Mouse (Mus musculus) hindbrain, embryonic 16.5 days (tissue): ENCODE data around the gene Spata21. TPM values are rescaled to one million over a fixed set of nuclear protein-coding genes. Genes with fewer than 3 reads are reported as not detected.
A peak's percentile ranks its signal among the peaks of the same experiment; 100 is the strongest.

ENCODE experiments used
- ATAC-seq: fragments of 200-750 bp; cut with Nextera tagmentation; 2 replicates; pipeline ENCODE4 v1.8.0; 2017; ENCODE audit warnings: moderate TSS enrichment, moderate library complexity
- H3K27ac ChIP-seq: fragments of 300-500 bp; sonication (generic); 2 replicates; pipeline ENCODE4 v1.5.1; 2014; ENCODE audit warnings: low read depth, mild to moderate bottlenecking, control low read depth, low read length, moderate library complexity
- H3K27me3 ChIP-seq: fragments of 300-500 bp; sonication (generic); replicated peaks from 2 replicates; pipeline ENCODE4 v1.6.1; 2014; ENCODE audit warnings: low read length; ENCODE audit not compliant: control insufficient read depth, insufficient read depth
- H3K36me3 ChIP-seq: fragments of 300-500 bp; sonication (generic); 2 replicates; pipeline ENCODE4 v1.6.1; 2014; ENCODE audit warnings: mild to moderate bottlenecking, low read length, moderate library complexity, mixed read lengths; ENCODE audit not compliant: control insufficient read depth, insufficient read depth
- H3K4me1 ChIP-seq: fragments of 300-500 bp; sonication (generic); 2 replicates; pipeline ENCODE4 v1.6.1; 2014; ENCODE audit warnings: low read depth, low read length; ENCODE audit not compliant: control insufficient read depth, insufficient read depth
- H3K4me2 ChIP-seq: fragments of 300-500 bp; sonication (generic); 2 replicates; pipeline ENCODE4 v1.6.1; 2014; ENCODE audit warnings: mild to moderate bottlenecking, low read length, control low read depth, moderate library complexity
- H3K4me3 ChIP-seq: fragments of 300-500 bp; sonication (generic); 2 replicates; pipeline ENCODE4 v1.5.1; 2014; ENCODE audit warnings: mild to moderate bottlenecking, low read length, control low read depth, moderate library complexity
- H3K9ac ChIP-seq: fragments of 300-500 bp; sonication (generic); 2 replicates; pipeline ENCODE4 v1.6.1; 2014; ENCODE audit warnings: low read depth, mild to moderate bottlenecking, control low read depth, low read length, moderate library complexity
- H3K9me3 ChIP-seq: fragments of 300-500 bp; sonication (generic); 2 replicates; pipeline ENCODE4 v1.6.1; 2014; ENCODE audit warnings: mild to moderate bottlenecking, low read length, moderate library complexity; ENCODE audit not compliant: control insufficient read depth
- WGBS: fragments of 180-500 bp; shearing (Covaris S2); extraction: QIAGEN DNeasy Blood & Tissue Kit; methylation state at CpG from one replicate; pipeline ENCODE4 v1.1.7; 2014; 5-methylcytosine and 5-hydroxymethylcytosine counted together
- polyA plus RNA-seq: library from polyadenylated mRNA; unstranded; fragments of >200 nt; fragmentation: Nextera tagmentation; extraction: Ambion mirVana; gene quantifications from 2 replicates; pipeline ENCODE4 v1.2.1, GENCODE M21; 2015

Gene Spata21
- polyA plus RNA-seq, 1 experiment from 2014 or later, result 0.60 TPM

GRCm38 (mm10) chr4:141069731-141070130 lies 18.4 kb upstream of the Spata21 start:
- WGBS, result 59% methylated on average over 4 of the region's 4 CpGs
- Histone ChIP-seq H3K36me3 (peaks cover 47% of the 10 kb centered on the region), H3K4me3 (no peak overlapping the region), H3K4me2 (no peak overlapping the region), H3K9ac (no peak overlapping the region), H3K27me3 (no peaks in the 10 kb centered on the region), H3K4me1 (peaks cover 7% of the 10 kb centered on the region), H3K27ac (no peak overlapping the region), H3K9me3 (no peaks in the 10 kb centered on the region)
- no peak for ATAC-seq

GRCm38 (mm10) chr4:141072502-141072901 lies 15.6 kb upstream of the Spata21 start:
- no peak for ATAC-seq
- Histone ChIP-seq H3K4me1 (peaks cover 15% of the 10 kb centered on the region), H3K4me3 (no peak overlapping the region), H3K4me2 (no peak overlapping the region), H3K9ac (no peak overlapping the region), H3K36me3 (peaks cover 30% of the 10 kb centered on the region), H3K27ac (no peak overlapping the region), H3K9me3 (no peaks in the 10 kb centered on the region), H3K27me3 (no peaks in the 10 kb centered on the region)
- WGBS, result 94% methylated on average over 11 of the region's 11 CpGs

GRCm38 (mm10) chr4:141073661-141074060 lies 14.5 kb upstream of the Spata21 start:
- H3K36me3 ChIP-seq, result peaks cover 21% of the 10 kb centered on the region
- ATAC-seq, result no peak
- no peak overlapping the region for H3K4me3 ChIP-seq
- H3K4me1 ChIP-seq, result peaks cover 15% of the 10 kb centered on the region
- 81% methylated on average over 9 of the region's 9 CpGs for WGBS
- H3K9me3 ChIP-seq, result no peaks in the 10 kb centered on the region
- no peak overlapping the region for H3K4me2 ChIP-seq
- no peak overlapping the region for H3K27ac ChIP-seq
- H3K9ac ChIP-seq, result no peak overlapping the region
- no peaks in the 10 kb centered on the region for H3K27me3 ChIP-seq

- peaks cover 16% of the 10 kb centered on the region for H3K36me3 ChIP-seq
- no peaks in the 10 kb centered on the region for H3K27me3 ChIP-seq
- no peak overlapping the region for H3K27ac ChIP-seq
- no peaks in the 10 kb centered on the region for H3K9me3 ChIP-seq
- H3K9ac ChIP-seq, result no peak overlapping the region
- WGBS, result 90% methylated on average over 4 of the region's 4 CpGs
- H3K4me1 ChIP-seq, result peaks cover 15% of the 10 kb centered on the region
- no peak overlapping the region for H3K4me3 ChIP-seq
- ATAC-seq, result no peak
- no peak overlapping the region for H3K4me2 ChIP-seq
Measured at GRCm38 (mm10) chr4:141074109-141074508, 14.0 kb upstream of the Spata21 start.

- Histone ChIP-seq H3K4me3 (peak overlapping the region; percentile 82), H3K27ac (no peak overlapping the region), H3K27me3 (no peaks in the 10 kb centered on the region), H3K9me3 (no peaks in the 10 kb centered on the region), H3K4me1 (peaks cover 15% of the 10 kb centered on the region), H3K4me2 (peak overlapping the region; percentile 92), H3K36me3 (peaks cover 6% of the 10 kb centered on the region; the same call in 1 of the 2 replicates), H3K9ac (no peak overlapping the region)
- ATAC-seq, result no peak
- 80% methylated on average over 17 of the region's 17 CpGs for WGBS
Measured at GRCm38 (mm10) chr4:141076761-141077506, 11.2 kb upstream of the Spata21 start.

GRCm38 (mm10) chr4:141077681-141078509 lies 10.2 kb upstream of the Spata21 start, which contains the start of gene Necap2:
Gene Necap2 (minus strand): TSS chr4:141078357.
- Histone ChIP-seq H3K36me3 (peaks cover 6% of the 10 kb centered on the region; the same call in 1 of the 2 replicates), H3K4me1 (peaks cover 15% of the 10 kb centered on the region), H3K9ac (peak within 1 kb of the TSS; percentile 94), H3K27me3 (no peaks in the 10 kb centered on the region), H3K9me3 (no peaks in the 10 kb centered on the region), H3K4me3 (peak within 1 kb of the TSS; percentile 82), H3K27ac (peak within 1 kb of the TSS; percentile 85), H3K4me2 (peak within 1 kb of the TSS; percentile 92)
- peak; percentile 96 for ATAC-seq
- under 1% methylated on average over 61 of the region's 67 CpGs for WGBS

GRCm38 (mm10) chr4:141078510-141079137 lies 9.5 kb upstream of the Spata21 start:
- Histone ChIP-seq H3K27ac (no peak overlapping the region), H3K9me3 (no peaks in the 10 kb centered on the region; the same call in 1 of the 2 replicates), H3K4me1 (peaks cover 15% of the 10 kb centered on the region), H3K27me3 (no peaks in the 10 kb centered on the region), H3K9ac (no peak overlapping the region), H3K4me2 (no peak overlapping the region), H3K4me3 (peak overlapping the region; percentile 82), H3K36me3 (no peaks in the 10 kb centered on the region; the same call in 1 of the 2 replicates)
- 71% methylated on average over 18 of the region's 18 CpGs for WGBS
- no peak for ATAC-seq

GRCm38 (mm10) chr4:141086862-141087261 lies 1.3 kb upstream of the Spata21 start:
- no peaks in the 10 kb centered on the region; the same call in 1 of the 2 replicates for H3K9me3 ChIP-seq
- WGBS, result 74% methylated on average over 10 of the region's 10 CpGs
- H3K4me1 ChIP-seq, result no peaks in the 10 kb centered on the region
- H3K4me3 ChIP-seq, result no peak overlapping the region
- H3K27ac ChIP-seq, result no peak overlapping the region
- H3K9ac ChIP-seq, result no peak overlapping the region
- no peak overlapping the region for H3K4me2 ChIP-seq
- no peak for ATAC-seq
- no peaks in the 10 kb centered on the region for H3K36me3 ChIP-seq
- no peaks in the 10 kb centered on the region for H3K27me3 ChIP-seq

GRCm38 (mm10) chr4:141088714-141089113 lies 581 bp downstream of the Spata21 start:
- no peaks in the 10 kb centered on the region for H3K27me3 ChIP-seq
- WGBS, result 71% methylated on average over 9 of the region's 9 CpGs
- H3K27ac ChIP-seq, result no peak overlapping the region
- no peaks in the 10 kb centered on the region for H3K9me3 ChIP-seq
- H3K4me3 ChIP-seq, result no peak overlapping the region
- ATAC-seq, result no peak
- no peak overlapping the region for H3K4me2 ChIP-seq
- H3K36me3 ChIP-seq, result no peaks in the 10 kb centered on the region
- no peak overlapping the region for H3K9ac ChIP-seq
- no peaks in the 10 kb centered on the region for H3K4me1 ChIP-seq
